Mouse (Mus musculus): ENCODE data around the gene Pou4f1. TPM values are rescaled to one million over a fixed set of nuclear protein-coding genes. Genes with fewer than 3 reads are reported as not detected.
"Not testable (repeated sequence)": the region's sequence is repeated elsewhere in the genome, so short reads cannot be mapped to it uniquely, and the experiment has no call there.

The Pou4f1 gene
- 0.24 and 0.34 TPM in 2 replicates for polyA plus RNA-seq (2015; fragmentation: Nextera tagmentation; extraction: Ambion mirVana)

DNA sequence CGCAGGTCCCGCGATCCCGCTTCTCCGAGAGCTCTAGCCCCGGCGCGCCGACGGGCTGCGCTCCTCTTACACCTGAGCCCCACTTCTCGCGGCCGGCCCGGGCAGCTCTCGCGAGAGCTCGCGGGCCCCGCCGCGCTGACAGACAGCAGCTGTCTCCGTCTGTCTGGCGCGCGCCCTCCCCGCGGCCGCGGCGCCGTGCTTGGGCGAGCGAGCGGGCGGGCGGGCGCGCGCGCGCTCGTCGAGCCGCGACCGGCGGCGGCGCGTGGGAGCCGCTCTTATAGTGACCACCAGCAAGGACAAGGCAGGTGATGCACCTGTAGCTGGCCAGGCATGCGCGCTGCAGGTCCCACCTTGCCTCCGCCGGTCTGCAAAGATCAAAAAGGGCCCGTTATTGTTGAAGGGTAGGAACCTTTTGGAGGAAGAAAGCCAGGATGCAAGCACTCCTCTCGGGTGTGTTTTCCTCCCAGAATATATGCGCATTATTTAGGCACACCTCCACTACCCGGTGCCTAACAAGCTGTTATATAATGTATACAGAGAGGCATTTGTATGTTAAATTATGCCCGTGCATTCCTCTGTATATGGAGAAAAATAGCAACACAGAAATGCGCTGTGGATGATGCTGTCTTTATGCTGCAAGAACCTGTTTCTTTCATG is at the start of gene Pou4f1:
TSS of gene Pou4f1 (minus strand) at position 34 of the 657 bp plus-strand sequence.
- ATAC-seq, result peak; percentile 95

DNA sequence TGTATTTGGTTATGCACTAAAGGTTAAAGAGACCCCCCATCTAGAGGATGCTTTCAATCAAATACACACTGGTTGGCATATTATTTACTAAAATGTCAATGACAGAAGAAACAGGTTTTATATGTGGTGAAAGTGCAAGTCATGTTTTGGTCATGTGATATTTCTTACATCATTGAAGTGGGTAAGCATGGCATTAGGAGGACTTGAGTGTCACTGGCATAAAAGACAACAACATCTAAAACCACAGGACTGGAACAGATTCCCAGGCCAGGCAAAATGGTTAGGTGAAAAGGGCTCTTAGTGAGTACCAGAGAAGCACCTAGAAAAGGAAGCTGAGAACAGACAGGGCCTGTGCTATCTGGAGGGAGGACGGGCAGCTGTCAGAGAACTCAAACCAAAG is 43.9 kb upstream of the Pou4f1 start:
- WGBS, result 77% methylated on average over 1 of the region's 1 CpGs
- Histone ChIP-seq H3K9me3 (no peaks in the 10 kb centered on the region), H3K4me3 (replicated peaks) (no peak overlapping the region), H3K27ac (no peak overlapping the region), H3K27me3 (replicated peaks) (no peaks in the 10 kb centered on the region), H3K4me2 (replicated peaks) (no peak overlapping the region), H3K4me1 (replicated peaks) (no peaks in the 10 kb centered on the region), H3K36me3 (no peaks in the 10 kb centered on the region), H3K9ac (no peak overlapping the region)
- ATAC-seq, result no peak

More for the DNA sequence above, at the start of gene Pou4f1:
- under 1% methylated on average over 62 of the region's 62 CpGs for WGBS
- H3K36me3 ChIP-seq, result no peaks in the 10 kb centered on the region
- no peak within 1 kb of the TSS for H3K27ac ChIP-seq
- peak within 1 kb of the TSS; percentile 94 for H3K4me2 ChIP-seq (replicated peaks)
- H3K4me3 ChIP-seq (replicated peaks), result peak within 1 kb of the TSS; percentile 54
- H3K4me1 ChIP-seq (replicated peaks), result peaks cover 32% of the 10 kb centered on the region
- H3K27me3 ChIP-seq (replicated peaks), result peaks cover 91% of the 10 kb centered on the region
- no peaks in the 10 kb centered on the region for H3K9me3 ChIP-seq
- H3K9ac ChIP-seq, result no peak within 1 kb of the TSS; the same call in 1 of the 2 replicates

DNA sequence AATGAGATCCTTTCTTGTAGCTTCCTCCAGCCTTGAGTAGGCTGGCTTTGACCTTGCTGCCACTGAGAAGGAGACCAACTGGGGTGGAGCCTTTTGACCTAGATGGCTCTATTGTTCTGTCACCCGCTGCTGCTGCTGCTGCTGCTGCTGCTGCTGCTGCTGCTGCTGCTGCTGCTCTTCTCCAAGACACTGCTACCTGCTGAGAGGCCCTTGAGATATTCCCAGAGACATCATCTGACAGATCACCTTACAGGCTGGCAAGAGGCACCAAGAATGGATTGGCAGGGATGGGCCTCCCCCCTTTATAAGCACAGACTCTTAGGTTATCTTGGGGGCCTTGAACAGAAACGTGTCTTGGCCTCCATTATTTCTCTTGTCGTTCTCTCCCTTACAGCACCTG is 35.0 kb upstream of the Pou4f1 start:
- not testable (repeated sequence) for H3K4me1 ChIP-seq (replicated peaks); H3K9me3 ChIP-seq; H3K4me3 ChIP-seq (replicated peaks); H3K4me2 ChIP-seq (replicated peaks); H3K36me3 ChIP-seq; H3K9ac ChIP-seq; ATAC-seq; H3K27me3 ChIP-seq (replicated peaks); H3K27ac ChIP-seq
- 80% methylated on average over 3 of the region's 3 CpGs for WGBS

DNA sequence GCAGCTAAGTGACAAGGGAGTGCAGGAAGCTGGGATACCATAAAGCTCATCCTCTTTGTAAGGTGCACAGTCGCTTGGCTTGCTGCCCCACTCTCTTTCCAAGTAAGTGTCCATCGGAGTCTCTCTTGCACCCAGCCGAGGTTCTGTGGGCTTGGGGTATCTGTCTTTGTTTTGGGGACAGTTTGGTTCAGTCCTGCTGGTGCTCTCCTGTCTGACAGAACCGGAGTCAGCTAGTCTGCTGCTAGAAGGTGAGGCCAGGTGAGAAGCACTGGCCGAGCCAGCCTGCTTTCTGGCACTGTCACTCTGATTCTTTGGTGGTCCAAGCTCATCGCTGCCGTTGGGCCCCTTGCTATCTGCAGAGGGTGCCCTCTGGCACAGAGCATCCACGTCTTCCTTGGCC is 12.0 kb upstream of the Pou4f1 start:
- no peak for ATAC-seq
- Histone ChIP-seq H3K36me3 (peaks cover 9% of the 10 kb centered on the region; the same call in 1 of the 2 replicates), H3K4me3 (replicated peaks) (no peak overlapping the region), H3K27me3 (replicated peaks) (peaks cover 10% of the 10 kb centered on the region; the same call in 1 of the 2 replicates), H3K9ac (no peak overlapping the region), H3K4me1 (replicated peaks) (no peaks in the 10 kb centered on the region), H3K27ac (no peak overlapping the region), H3K4me2 (replicated peaks) (no peak overlapping the region), H3K9me3 (no peaks in the 10 kb centered on the region)
- WGBS, result 87% methylated on average over 8 of the region's 8 CpGs

DNA sequence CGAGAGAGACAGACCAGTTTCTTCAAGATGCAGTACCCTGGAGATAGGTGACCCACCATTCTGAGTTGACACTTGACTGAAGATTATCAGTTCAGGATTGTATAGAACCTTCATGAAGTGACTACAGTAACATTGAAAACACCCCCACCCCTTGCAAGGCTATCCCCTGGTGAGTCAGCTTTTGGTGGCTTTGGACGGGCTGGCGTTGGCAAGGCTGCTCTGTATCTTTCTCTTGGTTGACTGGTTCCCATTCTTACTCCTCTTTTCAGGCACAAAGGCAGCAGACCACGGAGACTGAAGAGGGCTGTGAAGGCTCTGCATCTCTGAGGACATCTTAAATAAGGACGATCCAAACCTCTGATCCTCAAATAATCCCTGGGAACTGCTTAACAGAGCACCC is 10.8 kb upstream of the Pou4f1 start:
- Histone ChIP-seq H3K4me1 (replicated peaks) (peaks cover 5% of the 10 kb centered on the region; the same call in 1 of the 2 replicates), H3K9me3 (no peaks in the 10 kb centered on the region), H3K36me3 (peaks cover 8% of the 10 kb centered on the region; the same call in 1 of the 2 replicates), H3K4me3 (replicated peaks) (no peak overlapping the region), H3K27ac (no peak overlapping the region), H3K27me3 (replicated peaks) (peaks cover 22% of the 10 kb centered on the region), H3K9ac (no peak overlapping the region), H3K4me2 (replicated peaks) (no peak overlapping the region)
- WGBS, result 87% methylated on average over 5 of the region's 5 CpGs
- ATAC-seq, result no peak

DNA sequence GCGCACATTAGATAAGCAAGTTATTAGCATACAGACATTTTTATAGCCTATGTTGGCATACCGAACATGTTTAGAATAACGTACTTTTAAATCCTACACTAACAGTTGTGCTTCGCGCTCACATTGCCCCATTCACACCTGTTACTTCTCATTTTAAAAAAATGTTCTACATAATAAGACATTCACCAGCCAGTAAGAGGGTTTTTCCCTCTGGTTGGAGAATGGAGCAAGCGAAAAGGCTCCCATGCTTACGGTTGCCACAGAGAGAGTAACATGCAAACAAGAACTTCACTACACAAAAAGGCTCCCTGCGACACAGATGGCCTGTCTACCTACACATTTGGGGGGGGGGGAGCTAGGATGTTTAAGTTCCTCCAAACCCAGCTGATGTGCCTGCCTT is 9.8 kb upstream of the Pou4f1 start:
- no peak overlapping the region for H3K27ac ChIP-seq
- no peak overlapping the region for H3K4me2 ChIP-seq (replicated peaks)
- ATAC-seq, result no peak
- peaks cover 8% of the 10 kb centered on the region; the same call in 1 of the 2 replicates for H3K36me3 ChIP-seq
- H3K9me3 ChIP-seq, result no peaks in the 10 kb centered on the region
- H3K4me1 ChIP-seq (replicated peaks), result peaks cover 12% of the 10 kb centered on the region
- 96% methylated on average over 8 of the region's 8 CpGs for WGBS
- H3K4me3 ChIP-seq (replicated peaks), result no peak overlapping the region
- H3K9ac ChIP-seq, result no peak overlapping the region
- H3K27me3 ChIP-seq (replicated peaks), result peaks cover 29% of the 10 kb centered on the region

DNA sequence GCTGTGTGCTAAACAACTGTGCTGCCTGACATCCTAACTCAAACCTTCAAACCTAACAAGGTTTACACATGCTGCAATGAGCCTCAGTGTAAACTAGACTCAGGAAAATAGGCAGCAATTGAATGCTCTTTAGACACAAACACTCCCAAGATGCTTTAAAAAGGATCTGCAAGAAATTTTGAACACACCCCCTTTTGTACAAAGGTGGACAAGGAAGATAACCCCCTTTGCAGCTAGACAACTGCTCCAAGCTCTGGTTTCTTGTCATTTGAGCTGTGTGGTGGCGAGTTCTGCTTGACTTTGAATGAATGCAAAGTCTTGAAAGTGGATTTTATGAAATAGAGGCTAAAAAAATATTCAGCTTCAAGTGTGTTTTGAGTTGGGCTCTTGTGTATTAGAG is 7.6 kb upstream of the Pou4f1 start:
- H3K4me1 ChIP-seq (replicated peaks), result peaks cover 12% of the 10 kb centered on the region
- peaks cover 8% of the 10 kb centered on the region; the same call in 1 of the 2 replicates for H3K36me3 ChIP-seq
- H3K4me2 ChIP-seq (replicated peaks), result no peak overlapping the region
- WGBS, result 74% methylated on average over 1 of the region's 1 CpGs
- no peak overlapping the region for H3K4me3 ChIP-seq (replicated peaks)
- no peaks in the 10 kb centered on the region for H3K9me3 ChIP-seq
- no peak overlapping the region for H3K9ac ChIP-seq
- H3K27ac ChIP-seq, result no peak overlapping the region
- no peak for ATAC-seq
- peaks cover 47% of the 10 kb centered on the region for H3K27me3 ChIP-seq (replicated peaks)

DNA sequence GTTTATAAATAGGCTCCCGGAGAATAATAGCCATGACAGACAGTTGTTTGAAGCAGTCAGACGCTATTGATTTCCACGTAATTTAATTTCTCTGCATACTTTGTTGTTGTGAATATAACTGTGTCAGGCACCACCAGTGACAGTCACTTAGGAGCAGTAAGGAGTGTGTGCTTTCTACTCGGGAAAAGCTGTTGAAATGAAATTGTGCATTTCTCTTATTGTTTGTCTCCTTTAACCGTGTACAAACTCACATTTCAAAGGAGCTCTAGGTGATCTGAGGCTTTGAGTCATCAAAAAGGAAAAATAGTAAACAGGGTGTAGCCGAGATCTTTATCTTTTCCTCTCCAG is 798 bp upstream of the Pou4f1 start:
- WGBS, result 9% methylated on average over 6 of the region's 6 CpGs
- ATAC-seq, result no peak
- H3K9ac ChIP-seq, result no peak overlapping the region
- H3K36me3 ChIP-seq, result no peaks in the 10 kb centered on the region
- H3K4me1 ChIP-seq (replicated peaks), result peaks cover 35% of the 10 kb centered on the region
- peak overlapping the region; percentile 94; the same call in 1 of the 2 replicates for H3K4me2 ChIP-seq (replicated peaks)
- no peaks in the 10 kb centered on the region for H3K9me3 ChIP-seq
- H3K27ac ChIP-seq, result no peak overlapping the region
- H3K4me3 ChIP-seq (replicated peaks), result no peak overlapping the region
- H3K27me3 ChIP-seq (replicated peaks), result peaks cover 89% of the 10 kb centered on the region

DNA sequence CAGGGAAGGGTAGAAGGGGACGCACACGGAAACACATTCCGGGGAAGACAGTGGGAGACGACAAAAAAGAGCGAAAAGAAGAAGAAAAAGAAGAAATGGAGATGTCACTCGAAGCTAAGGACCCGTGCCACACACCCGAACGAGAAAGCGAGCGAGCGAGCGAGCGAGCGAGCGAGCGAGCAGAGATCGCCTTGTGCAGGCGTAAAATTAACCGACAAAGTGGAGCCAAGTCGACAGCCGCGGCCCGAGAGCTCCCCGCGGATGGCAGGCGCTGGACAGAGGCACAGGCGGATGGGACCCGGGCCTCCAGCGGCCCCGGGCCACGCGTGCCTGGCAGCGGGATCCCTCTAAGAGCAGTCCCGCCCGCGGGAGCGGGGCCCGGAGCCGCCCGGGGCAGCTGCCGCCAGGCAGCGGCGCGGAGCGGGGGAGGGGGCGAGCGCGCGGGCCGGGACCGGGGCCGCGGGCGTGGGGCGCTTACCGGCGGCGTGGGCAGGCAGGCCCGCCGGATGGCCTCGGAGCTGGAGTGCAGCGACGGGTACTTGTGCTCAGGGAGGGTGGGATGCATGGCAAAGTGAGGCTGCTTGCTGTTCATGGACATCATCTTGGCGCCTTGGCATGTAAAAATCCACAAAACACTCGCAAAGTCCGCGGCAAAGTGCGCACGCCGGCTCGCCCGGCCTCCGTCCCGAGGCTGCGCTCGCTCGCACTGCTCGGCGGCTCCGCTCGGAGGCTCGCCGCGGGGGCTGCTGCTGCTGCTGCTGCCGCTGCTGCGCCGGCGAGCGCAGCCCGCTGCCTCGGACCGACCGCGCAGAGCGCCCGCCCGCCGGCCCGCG is 450 bp downstream of the Pou4f1 start:
- no peak overlapping the region for H3K27ac ChIP-seq
- H3K4me2 ChIP-seq (replicated peaks), result peak overlapping the region; percentile 94
- H3K36me3 ChIP-seq, result no peaks in the 10 kb centered on the region
- H3K4me1 ChIP-seq (replicated peaks), result peaks cover 27% of the 10 kb centered on the region
- no peak overlapping the region for H3K9ac ChIP-seq
- H3K9me3 ChIP-seq, result no peaks in the 10 kb centered on the region
- H3K4me3 ChIP-seq (replicated peaks), result peak overlapping the region; percentile 54
- under 1% methylated on average over 101 of the region's 101 CpGs for WGBS
- H3K27me3 ChIP-seq (replicated peaks), result peaks cover 88% of the 10 kb centered on the region
- ATAC-seq, result peak; percentile 78

DNA sequence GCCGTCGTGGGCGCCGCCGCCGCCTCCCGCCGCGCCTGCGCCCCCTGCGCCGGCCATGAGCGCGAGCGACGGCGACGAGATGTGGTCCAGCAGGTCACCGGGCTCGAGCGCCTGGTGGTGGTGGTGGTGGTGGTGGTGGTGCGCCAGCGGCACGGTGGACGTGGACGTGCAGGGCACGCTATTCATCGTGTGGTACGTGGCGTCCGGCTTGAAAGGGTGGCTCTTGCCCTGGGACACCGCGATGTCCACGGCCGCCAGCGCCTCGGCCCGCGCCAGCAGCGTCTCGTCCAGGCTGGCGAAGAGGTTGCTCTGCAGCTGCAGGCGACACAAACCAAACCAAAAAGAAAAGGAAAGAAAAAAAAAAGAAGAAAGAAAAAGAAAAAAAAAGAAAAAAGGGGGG is 1.2 kb downstream of the Pou4f1 start:
- Histone ChIP-seq H3K27me3 (replicated peaks) (peaks cover 86% of the 10 kb centered on the region), H3K9ac (no peak overlapping the region), H3K9me3 (no peaks in the 10 kb centered on the region), H3K27ac (no peak overlapping the region), H3K4me3 (replicated peaks) (peak overlapping the region; percentile 54), H3K4me1 (replicated peaks) (peaks cover 27% of the 10 kb centered on the region), H3K4me2 (replicated peaks) (peak overlapping the region; percentile 94), H3K36me3 (no peaks in the 10 kb centered on the region)
- WGBS, result under 1% methylated on average over 33 of the region's 43 CpGs
- no peak for ATAC-seq

DNA sequence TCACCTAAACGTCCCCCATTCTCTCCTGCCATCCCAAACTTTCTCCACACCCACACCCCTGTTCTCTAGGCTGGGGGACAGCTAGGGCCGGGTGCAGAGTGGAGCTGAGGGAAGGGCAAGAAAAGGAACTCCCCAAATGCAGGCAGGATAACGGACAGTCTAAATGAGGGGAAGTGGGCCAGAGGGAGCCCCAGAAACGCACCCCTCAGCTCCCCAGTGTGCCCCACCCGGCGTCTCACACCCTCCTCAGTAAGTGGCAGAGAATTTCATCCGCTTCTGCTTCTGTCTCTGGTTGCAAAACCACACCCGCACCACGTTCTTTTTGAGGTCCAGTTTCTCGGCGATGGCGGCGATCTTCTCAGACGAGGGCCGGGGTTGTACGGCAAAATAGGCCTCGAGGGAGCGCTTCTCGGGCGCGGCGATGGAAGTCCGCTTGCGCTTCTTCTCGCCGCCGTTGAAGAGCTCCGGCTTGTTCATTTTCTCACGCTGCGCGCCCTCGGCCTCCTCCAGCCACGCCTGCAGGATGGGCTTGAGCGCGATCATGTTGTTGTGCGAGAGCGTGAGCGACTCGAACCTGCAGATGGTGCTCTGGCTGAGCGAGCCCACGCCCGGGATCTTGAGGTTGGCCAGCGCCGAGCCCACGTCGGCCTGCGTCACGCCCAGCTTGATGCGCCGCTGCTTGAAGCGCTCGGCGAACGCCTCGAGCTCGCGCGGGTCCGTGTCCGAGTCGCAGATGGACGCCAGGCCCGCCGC is 2.1 kb downstream of the Pou4f1 start:
- Histone ChIP-seq H3K27ac (no peak overlapping the region), H3K9ac (no peak overlapping the region), H3K4me3 (replicated peaks) (peak overlapping the region; percentile 33), H3K4me2 (replicated peaks) (peak overlapping the region; percentile 94), H3K27me3 (replicated peaks) (peaks cover 86% of the 10 kb centered on the region), H3K36me3 (no peaks in the 10 kb centered on the region), H3K9me3 (no peaks in the 10 kb centered on the region), H3K4me1 (replicated peaks) (peaks cover 27% of the 10 kb centered on the region)
- no peak for ATAC-seq
- under 1% methylated on average over 63 of the region's 64 CpGs for WGBS

DNA sequence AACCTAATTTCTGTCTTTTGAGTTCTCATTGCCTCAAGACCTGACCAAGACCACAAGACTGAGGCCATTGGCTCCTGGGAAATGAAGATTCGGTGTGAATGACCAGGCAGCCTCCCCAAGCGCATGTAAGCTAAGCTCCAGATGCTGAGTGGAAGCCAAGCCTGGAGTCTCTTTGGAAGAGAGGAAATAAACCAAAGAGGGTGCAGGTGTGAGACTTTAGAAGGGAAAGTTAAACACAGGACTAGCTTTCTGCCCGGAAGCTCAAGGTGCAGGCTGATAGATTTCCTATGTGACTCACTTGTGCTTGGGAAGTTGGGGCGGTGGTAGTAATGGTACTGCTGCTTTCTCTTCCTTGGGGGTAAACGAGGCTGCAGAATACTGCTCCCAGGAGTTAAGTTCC is 3.0 kb downstream of the Pou4f1 start:
- Histone ChIP-seq H3K4me1 (replicated peaks) (peaks cover 31% of the 10 kb centered on the region), H3K27ac (no peak overlapping the region), H3K9ac (no peak overlapping the region), H3K36me3 (no peaks in the 10 kb centered on the region), H3K4me2 (replicated peaks) (no peak overlapping the region), H3K27me3 (replicated peaks) (peaks cover 84% of the 10 kb centered on the region), H3K9me3 (no peaks in the 10 kb centered on the region), H3K4me3 (replicated peaks) (no peak overlapping the region)
- ATAC-seq, result no peak
- WGBS, result 3% methylated on average over 5 of the region's 5 CpGs
